Mouse (Mus musculus) forebrain, embryonic 14.5 days (tissue): ENCODE data around the gene Slc22a2. TPM values are rescaled to one million over a fixed set of nuclear protein-coding genes. Genes with fewer than 3 reads are reported as not detected.

ENCODE experiments used
- ATAC-seq: fragments of 200-750 bp; cut with Nextera tagmentation; 2 replicates; pipeline ENCODE4 v1.8.0; 2017; ENCODE audit warnings: mild to moderate bottlenecking, moderate library complexity
- DNase-seq: peaks from one replicate; pipeline ENCODE4 v3.0.0-alpha.2; 2015; ENCODE audit warnings: low spot score
- H3K27ac ChIP-seq: fragments of 300-500 bp; sonication (generic); 2 replicates; pipeline ENCODE4 v1.5.1; 2014; ENCODE audit warnings: low read depth, mild to moderate bottlenecking, control low read depth, low read length, moderate library complexity
- H3K27me3 ChIP-seq: fragments of 300-500 bp; sonication (generic); replicated peaks from 2 replicates; pipeline ENCODE4 v1.6.1; 2014; ENCODE audit warnings: low read length, control low read depth, mixed read lengths; ENCODE audit not compliant: control insufficient read depth, insufficient read depth
- H3K36me3 ChIP-seq: fragments of 300-500 bp; sonication (generic); 2 replicates; pipeline ENCODE4 v1.6.1; 2014; ENCODE audit warnings: low read length, control low read depth; ENCODE audit not compliant: control insufficient read depth, insufficient read depth
- H3K4me1 ChIP-seq: fragments of 300-500 bp; sonication (generic); 2 replicates; pipeline ENCODE4 v1.6.1; 2014; ENCODE audit warnings: antibody characterized with exemption, low read length, control low read depth; ENCODE audit not compliant: control insufficient read depth, insufficient read depth
- H3K4me2 ChIP-seq: fragments of 300-500 bp; sonication (generic); 2 replicates; pipeline ENCODE4 v1.6.1; 2014; ENCODE audit warnings: mild to moderate bottlenecking, control low read depth, low read length
- H3K4me3 ChIP-seq: fragments of 300-500 bp; sonication (generic); 2 replicates; pipeline ENCODE4 v1.5.1; 2014; ENCODE audit warnings: low read depth, low read length, control low read depth
- H3K9ac ChIP-seq: fragments of 300-500 bp; sonication (generic); 2 replicates; pipeline ENCODE4 v1.6.1; 2014; ENCODE audit warnings: mild to moderate bottlenecking, low read length, control low read depth, moderate library complexity
- H3K9me3 ChIP-seq: fragments of 300-500 bp; sonication (generic); replicated peaks from 2 replicates; pipeline ENCODE4 v1.6.1; 2016; ENCODE audit warnings: low read length, control low read depth, mixed read lengths; ENCODE audit not compliant: control insufficient read depth
- WGBS: fragments of 180-500 bp; shearing (Covaris S2); extraction: QIAGEN DNeasy Blood & Tissue Kit; methylation state at CpG from one replicate; pipeline ENCODE4 v1.1.7; 2014; 5-methylcytosine and 5-hydroxymethylcytosine counted together
- polyA plus RNA-seq: library from polyadenylated mRNA; unstranded; fragments of >200 nt; fragmentation: Nextera tagmentation; extraction: Ambion mirVana; gene quantifications from 2 replicates; pipeline ENCODE4 v1.2.1, GENCODE M21; 2014

The Slc22a2 gene
- polyA plus RNA-seq, 1 experiment from 2014 or later, result 1.3 TPM

DNA sequence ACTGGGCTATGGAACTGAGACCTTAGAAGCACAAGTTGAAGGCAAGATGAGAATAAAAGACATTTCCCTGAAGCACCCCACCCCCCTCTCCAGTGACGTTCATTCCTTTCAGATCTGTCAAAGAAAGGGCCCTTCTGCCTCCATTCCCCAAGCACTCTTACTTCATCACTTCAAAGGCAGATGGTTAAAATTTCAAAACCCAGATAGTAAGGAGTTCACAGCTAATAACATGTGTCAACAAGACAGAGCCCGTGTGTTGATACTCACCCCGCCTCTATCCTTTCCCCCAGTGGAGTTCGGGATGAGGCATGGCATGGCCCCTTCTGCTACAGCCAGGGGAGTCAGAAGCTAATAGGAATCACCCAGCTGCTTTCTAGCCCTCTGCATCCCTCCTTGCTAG lies 31.5 kb downstream of the Slc22a2 start:
- DNase-seq (no peak), ATAC-seq (no peak)
- Histone ChIP-seq H3K27me3 (no peaks in the 10 kb centered on the region), H3K9me3 (no peaks in the 10 kb centered on the region), H3K4me3 (no peak overlapping the region), H3K4me1 (no peaks in the 10 kb centered on the region), H3K4me2 (no peak overlapping the region), H3K27ac (no peak overlapping the region), H3K9ac (no peak overlapping the region), H3K36me3 (no peaks in the 10 kb centered on the region)
- WGBS, result 69% methylated on average over 4 of the region's 4 CpGs

DNA sequence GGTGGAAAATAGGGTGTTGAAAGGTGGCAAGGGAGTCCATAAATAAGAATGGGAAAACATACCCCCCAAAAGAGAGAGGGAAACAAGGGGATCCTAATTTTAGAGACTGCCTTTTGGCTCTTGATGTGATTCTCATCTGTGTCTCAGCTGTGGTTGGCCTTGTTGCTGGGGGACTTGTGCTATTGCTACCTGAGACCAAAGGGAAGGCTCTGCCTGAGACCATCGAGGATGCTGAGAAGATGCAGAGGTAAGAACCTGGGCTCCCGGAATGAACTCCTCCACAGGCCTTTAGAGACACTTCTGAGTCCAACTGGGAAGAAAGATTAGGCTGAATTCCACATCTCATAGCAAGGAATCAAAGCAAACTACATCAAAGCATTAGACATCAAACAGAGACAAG lies 35.7 kb downstream of the Slc22a2 start:
- Histone ChIP-seq H3K4me3 (no peak overlapping the region), H3K4me2 (no peak overlapping the region), H3K9me3 (no peaks in the 10 kb centered on the region), H3K4me1 (no peaks in the 10 kb centered on the region), H3K9ac (no peak overlapping the region), H3K27me3 (no peaks in the 10 kb centered on the region), H3K36me3 (no peaks in the 10 kb centered on the region), H3K27ac (no peak overlapping the region)
- no peak for DNase-seq
- 96% methylated on average over 2 of the region's 2 CpGs for WGBS
- no peak for ATAC-seq

DNA sequence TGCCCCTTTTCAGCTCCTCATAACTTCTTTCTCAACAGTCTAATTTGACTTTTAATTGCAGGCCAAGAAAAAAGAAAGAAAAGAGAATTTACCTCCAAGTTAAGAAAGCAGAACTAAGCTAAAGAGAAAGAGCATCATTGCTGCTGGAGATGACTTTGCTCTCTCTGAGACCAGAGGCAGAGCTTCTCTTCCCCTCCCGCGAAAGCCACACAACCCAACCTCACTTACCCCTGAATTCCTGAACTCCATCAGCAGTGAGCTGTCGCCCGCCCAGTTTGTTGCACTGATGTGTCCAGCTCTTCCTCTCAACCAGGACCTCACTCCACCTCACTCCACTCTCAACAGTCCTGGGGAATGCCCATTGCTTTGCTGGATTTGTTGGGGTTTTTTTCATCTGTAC lies 44.1 kb downstream of the Slc22a2 start:
- ATAC-seq, result no peak

DNA sequence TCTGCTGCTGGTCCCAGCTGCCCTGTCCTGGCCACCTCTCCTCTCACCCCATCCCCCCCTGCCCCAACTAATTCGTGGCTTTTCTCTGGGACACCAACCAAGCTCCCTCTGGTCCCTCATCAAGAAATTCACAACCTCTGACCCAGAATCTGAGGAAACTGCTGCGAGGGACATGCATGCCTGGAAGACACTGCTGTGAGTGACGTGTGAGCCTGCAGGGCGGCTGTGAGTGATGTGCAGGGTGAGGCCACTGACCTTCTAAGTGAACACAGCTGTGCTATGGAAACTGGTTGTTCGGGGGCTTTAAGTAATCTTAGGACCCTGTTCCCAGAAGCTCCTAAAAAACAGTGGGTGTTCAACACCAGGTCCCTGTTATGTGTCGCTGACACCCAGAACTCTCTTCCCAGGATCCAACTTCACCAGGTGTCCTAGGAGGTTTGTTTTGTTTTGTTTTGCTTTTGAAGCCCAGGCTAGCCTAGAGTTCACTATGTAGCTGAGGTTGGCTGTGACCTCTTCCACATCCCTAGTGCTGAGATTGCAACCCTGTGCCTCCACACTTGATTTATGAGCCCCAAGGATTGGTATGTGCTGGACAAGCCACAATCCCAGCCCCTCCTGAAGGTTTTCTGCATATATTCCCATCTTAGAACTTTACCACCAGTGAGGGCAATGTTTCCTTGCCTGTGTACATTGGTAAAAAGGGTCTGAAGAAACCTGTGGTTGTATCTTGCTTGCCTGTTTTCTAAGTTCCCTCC lies 47.2 kb downstream of the Slc22a2 start:
- DNase-seq (no peak), ATAC-seq (no peak)
- 67% methylated on average over 6 of the region's 6 CpGs for WGBS
- H3K9me3 ChIP-seq, result no peaks in the 10 kb centered on the region
- no peaks in the 10 kb centered on the region for H3K36me3 ChIP-seq
- no peaks in the 10 kb centered on the region for H3K27me3 ChIP-seq
- no peak overlapping the region for H3K4me3 ChIP-seq
- no peaks in the 10 kb centered on the region for H3K4me1 ChIP-seq
- H3K9ac ChIP-seq, result no peak overlapping the region
- H3K4me2 ChIP-seq, result no peak overlapping the region
- no peak overlapping the region for H3K27ac ChIP-seq

More for the DNA sequence above, 44.1 kb downstream of the Slc22a2 start:
- 86% methylated on average over 4 of the region's 4 CpGs for WGBS
- peaks cover 9% of the 10 kb centered on the region; the same call in 1 of the 2 replicates for H3K9me3 ChIP-seq
- no peaks in the 10 kb centered on the region for H3K27me3 ChIP-seq
- H3K9ac ChIP-seq, result no peak overlapping the region
- H3K27ac ChIP-seq, result no peak overlapping the region
- DNase-seq, result no peak
- no peak overlapping the region for H3K4me2 ChIP-seq
- H3K36me3 ChIP-seq, result no peaks in the 10 kb centered on the region
- no peaks in the 10 kb centered on the region for H3K4me1 ChIP-seq
- H3K4me3 ChIP-seq, result no peak overlapping the region

DNA sequence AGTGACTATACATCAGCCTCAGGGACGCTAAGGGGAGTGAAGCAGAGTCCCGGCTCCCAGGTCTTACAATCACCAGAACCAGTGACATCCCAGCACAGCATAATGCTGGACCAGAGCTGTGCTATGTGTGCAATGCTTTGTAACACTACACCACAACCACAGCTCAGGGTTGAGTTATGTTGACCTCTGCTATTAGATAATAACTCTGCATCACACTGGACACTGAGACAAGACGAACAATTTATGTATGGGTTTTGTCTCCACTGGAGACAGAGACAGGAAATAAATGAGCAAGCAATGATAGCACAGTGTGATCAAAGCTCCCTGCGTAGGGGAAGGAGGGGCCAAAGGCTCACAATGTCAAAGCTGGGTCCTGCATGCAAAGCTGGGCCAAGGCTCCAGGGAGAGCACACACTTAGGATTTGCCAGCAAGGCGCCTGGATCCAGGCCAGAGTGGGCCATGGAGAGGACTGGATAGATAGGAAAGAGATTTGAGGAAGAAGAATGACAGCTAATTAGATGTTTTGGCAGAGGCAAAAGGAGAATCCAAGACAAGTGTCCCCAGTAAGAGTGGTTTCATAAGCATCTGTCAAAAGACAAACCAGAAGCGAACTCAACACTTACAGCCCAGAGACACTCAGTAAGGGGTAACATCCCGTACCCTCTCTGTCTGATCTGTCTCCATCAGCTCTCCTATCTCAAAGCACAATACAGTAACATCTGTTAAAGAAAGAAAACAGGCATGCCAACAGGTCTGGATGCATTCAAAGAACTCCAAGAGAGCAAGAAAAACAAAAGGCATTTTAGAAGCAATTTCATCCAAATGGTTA lies 48.1 kb downstream of the Slc22a2 start:
- no peaks in the 10 kb centered on the region for H3K27me3 ChIP-seq
- WGBS, result 56% methylated on average over 7 of the region's 7 CpGs
- H3K4me2 ChIP-seq, result no peak overlapping the region
- no peaks in the 10 kb centered on the region for H3K36me3 ChIP-seq
- no peak overlapping the region for H3K27ac ChIP-seq
- H3K9me3 ChIP-seq, result no peaks in the 10 kb centered on the region
- DNase-seq (peak; percentile 19), ATAC-seq (no peak)
- H3K4me3 ChIP-seq, result no peak overlapping the region
- no peak overlapping the region for H3K9ac ChIP-seq
- no peaks in the 10 kb centered on the region for H3K4me1 ChIP-seq

DNA sequence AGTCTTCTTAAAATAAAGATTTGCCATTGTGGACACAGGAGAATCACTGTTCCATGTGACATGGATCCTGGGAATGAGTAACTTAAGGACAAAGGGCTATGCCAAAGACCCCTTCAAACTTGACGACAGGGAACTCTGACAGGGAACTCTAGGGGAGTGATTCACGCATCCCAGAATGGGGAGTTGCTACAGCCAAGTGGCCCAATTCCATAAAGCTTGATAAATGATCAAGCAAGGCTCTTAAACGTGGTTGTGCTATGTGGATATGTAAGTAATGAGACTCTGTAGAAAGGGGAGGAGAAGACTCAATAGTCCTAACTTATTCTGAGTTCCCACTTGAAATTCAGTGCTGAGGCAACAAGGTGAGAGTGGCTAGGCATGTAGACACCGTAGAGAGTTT lies 50.9 kb downstream of the Slc22a2 start:
- H3K27ac ChIP-seq, result no peak overlapping the region
- no peaks in the 10 kb centered on the region for H3K36me3 ChIP-seq
- no peak overlapping the region for H3K4me2 ChIP-seq
- whole genome bisulfite sequencing, result 66% methylated on average over 4 of the region's 4 CpGs
- no peak for ATAC-seq
- no peak for DNase-seq
- no peak overlapping the region for H3K9ac ChIP-seq
- no peak overlapping the region for H3K4me3 ChIP-seq
- 0 out of 2 replicates have a peak, but pooled peaks cover 2% of the 10 kb centered on the region for H3K9me3 ChIP-seq
- no peaks in the 10 kb centered on the region for H3K4me1 ChIP-seq
- H3K27me3 ChIP-seq, result no peaks in the 10 kb centered on the region

DNA sequence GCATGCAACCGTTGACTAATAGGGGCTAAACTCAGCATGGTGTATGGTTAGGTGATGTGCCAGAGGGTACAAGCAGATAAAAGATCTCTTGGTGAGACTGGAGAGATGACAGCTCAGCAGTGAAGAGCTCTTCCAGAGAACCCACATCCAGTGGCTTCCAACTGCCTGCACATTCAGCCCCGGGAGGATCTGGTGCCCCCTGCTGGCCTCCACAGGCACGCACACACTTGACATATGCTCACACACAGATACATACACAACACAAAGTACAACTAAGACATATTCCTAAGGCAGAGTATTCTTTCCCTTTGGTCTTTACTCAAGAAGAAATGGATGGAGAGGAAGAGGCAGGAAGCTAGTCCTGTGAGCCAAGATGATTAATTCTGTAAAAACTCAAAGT lies 55.7 kb downstream of the Slc22a2 start:
- H3K36me3 ChIP-seq, result no peaks in the 10 kb centered on the region
- H3K27ac ChIP-seq, result no peak overlapping the region
- no peak overlapping the region for H3K4me2 ChIP-seq
- 0 out of 2 replicates have a peak, but pooled peaks cover 2% of the 10 kb centered on the region for H3K9me3 ChIP-seq
- H3K4me3 ChIP-seq, result no peak overlapping the region
- 93% methylated on average over 3 of the region's 3 CpGs for WGBS
- no peak overlapping the region for H3K9ac ChIP-seq
- ATAC-seq (no peak), DNase-seq (no peak)
- H3K4me1 ChIP-seq, result no peaks in the 10 kb centered on the region
- H3K27me3 ChIP-seq, result no peaks in the 10 kb centered on the region

DNA sequence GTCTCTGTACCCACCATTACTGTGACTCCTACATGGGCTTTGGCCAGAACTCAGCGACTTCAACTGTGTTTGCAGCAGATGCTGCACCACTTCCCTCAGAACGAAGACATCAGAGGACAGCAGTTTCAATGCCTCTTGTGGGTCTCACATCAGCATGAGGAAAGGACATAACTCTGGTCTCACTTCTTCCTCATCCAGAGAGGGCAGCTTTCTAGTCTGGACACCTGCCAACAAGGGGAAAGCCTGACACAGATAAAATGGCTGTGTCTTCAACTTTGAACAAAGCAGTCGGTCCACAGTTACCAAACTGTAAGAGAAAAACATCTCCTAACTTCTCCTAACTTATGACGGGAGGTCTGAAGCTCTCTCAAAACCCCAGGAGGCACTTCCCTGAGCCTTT lies 57.2 kb downstream of the Slc22a2 start:
- Histone ChIP-seq H3K9me3 (0 out of 2 replicates have a peak, but pooled peaks cover 2% of the 10 kb centered on the region), H3K27me3 (no peaks in the 10 kb centered on the region), H3K36me3 (no peaks in the 10 kb centered on the region), H3K9ac (no peak overlapping the region), H3K27ac (no peak overlapping the region), H3K4me3 (no peak overlapping the region), H3K4me2 (no peak overlapping the region), H3K4me1 (no peaks in the 10 kb centered on the region)
- WGBS, result 76% methylated on average over 4 of the region's 4 CpGs
- DNase-seq, result no peak
- no peak for ATAC-seq

DNA sequence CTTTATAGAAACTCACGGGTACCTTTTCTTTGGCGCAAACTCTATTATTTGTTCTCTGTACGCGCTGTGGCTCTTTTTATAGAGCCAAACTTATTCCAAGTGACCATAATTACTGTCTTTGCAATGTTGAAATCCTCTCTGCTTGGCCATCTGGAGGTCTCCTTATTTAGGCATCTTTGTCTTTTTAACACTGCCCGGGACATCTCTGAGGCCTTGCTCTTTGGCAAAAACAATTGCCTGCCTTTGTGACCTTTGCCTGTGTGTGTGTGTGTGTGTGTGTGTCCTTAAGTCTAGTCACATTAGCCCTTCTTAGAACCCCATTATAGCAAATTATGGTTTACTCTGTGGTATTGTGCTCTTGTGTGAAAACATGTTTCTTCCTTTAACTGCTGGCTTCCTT lies 61.5 kb downstream of the Slc22a2 start:
- Histone ChIP-seq H3K9me3 (no peaks in the 10 kb centered on the region), H3K36me3 (no peaks in the 10 kb centered on the region), H3K4me1 (no peaks in the 10 kb centered on the region), H3K9ac (no peak overlapping the region), H3K27me3 (no peaks in the 10 kb centered on the region), H3K4me3 (no peak overlapping the region), H3K27ac (no peak overlapping the region), H3K4me2 (no peak overlapping the region)
- WGBS, result 69% methylated on average over 5 of the region's 5 CpGs
- ATAC-seq (no peak), DNase-seq (no peak)
